Mouse (Mus musculus): ENCODE results near the gene Gxylt2.

Gxylt2 gene

DNA sequence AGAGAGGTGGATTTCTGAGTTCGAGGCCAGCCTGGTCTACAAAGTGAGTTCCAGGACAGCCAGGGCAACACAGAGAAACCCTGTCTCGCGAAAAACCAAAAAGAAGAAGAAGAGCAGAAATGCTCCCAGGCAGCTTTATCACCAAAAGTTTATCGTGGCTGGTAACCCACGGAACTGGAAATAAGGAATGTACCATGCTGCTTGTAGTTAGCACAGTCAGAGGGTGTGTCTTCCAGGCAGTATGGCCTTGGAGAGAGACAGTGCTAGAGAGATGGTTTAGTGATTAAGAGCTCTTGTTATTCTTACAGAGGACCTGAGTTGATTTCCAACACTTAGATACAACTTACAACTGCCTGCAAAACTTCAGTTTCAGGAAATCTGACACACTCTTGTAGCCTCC lies 146.5 kb downstream of the Gxylt2 start:
- no peak for DNase-seq
